Mouse (Mus musculus) E14TG2a.4 (cell line): ENCODE measurements around the gene Olfr1085.
"Not testable (repeated sequence)": the region's sequence is repeated elsewhere in the genome, so short reads cannot be mapped to it uniquely, and the experiment has no call there.

Experiments
- H3K27me3 ChIP-seq: 2 replicates; pipeline ENCODE4 v1.6.1; 2014; ENCODE audit warnings: low read length, control low read depth; ENCODE audit not compliant: insufficient read depth
- H3K36me3 ChIP-seq: 2 replicates; pipeline ENCODE4 v1.6.1; 2014; ENCODE audit warnings: low read length, control low read depth; ENCODE audit not compliant: insufficient read depth
- H3K4me1 ChIP-seq: replicated peaks from 2 replicates; pipeline ENCODE4 v1.6.1; 2014; ENCODE audit warnings: low read depth, low read length, control low read depth
- H3K4me3 ChIP-seq: replicated peaks from 2 replicates; pipeline ENCODE4 v1.5.1; 2014; ENCODE audit warnings: mild to moderate bottlenecking, low read length
- H3K9me3 ChIP-seq: 2 replicates; pipeline ENCODE4 v1.6.1; 2014; ENCODE audit warnings: low read length, control low read depth
- CTCF ChIP-seq: conservative IDR thresholded peaks from 2 replicates; pipeline ENCODE4 v1.5.1; 2014; ENCODE audit warnings: low read length
- NANOG ChIP-seq: IDR thresholded peaks from 2 replicates; pipeline ENCODE4 v1.6.1; 2014; ENCODE audit warnings: borderline replicate concordance, low read length, mixed read lengths
- POU5F1 ChIP-seq: IDR thresholded peaks from 2 replicates; pipeline ENCODE4 v1.6.1; 2014; ENCODE audit warnings: low read length, borderline replicate concordance

Olfr1085 gene

GRCm38 (mm10) chr2:86661919-86662318 lies at the start of gene Olfr1085:
Gene Olfr1085, minus strand, starts transcription at chr2:86662019.
- H3K9me3 ChIP-seq: no peaks in the 10 kb centered on the region
- TF ChIP-seq POU5F1 (no peak), CTCF (no peak), NANOG (no peak)
- no peaks in the 10 kb centered on the region for H3K27me3 ChIP-seq
- H3K4me1 ChIP-seq: no peaks in the 10 kb centered on the region
- H3K4me3 ChIP-seq: no peak within 1 kb of the TSS
- no peaks in the 10 kb centered on the region for H3K36me3 ChIP-seq

DNA sequence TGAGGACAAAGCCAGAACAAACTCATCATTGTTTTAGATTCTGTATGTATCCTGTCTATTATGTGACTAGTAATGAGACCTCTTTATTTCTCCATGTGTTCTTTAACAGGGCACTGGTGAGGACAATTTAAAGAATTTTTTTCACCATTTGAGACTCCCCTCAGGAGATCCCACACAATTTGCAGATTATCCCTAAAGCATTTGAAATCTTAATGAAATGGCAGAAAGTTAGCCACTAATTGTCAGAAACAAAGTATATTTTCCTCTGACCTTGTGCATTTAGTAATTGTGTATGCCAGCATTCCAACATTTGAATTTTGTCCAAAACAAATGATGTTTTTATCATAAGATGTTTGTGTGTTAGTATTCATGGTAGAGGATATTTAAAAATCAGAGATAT lies 36.5 kb upstream of the Olfr1085 start, which contains the start of gene Olfr1087:
Gene Olfr1087, minus strand, starts transcription at position 101 of the 400 bp plus-strand sequence.
- no peak within 1 kb of the TSS for H3K4me3 ChIP-seq
- H3K27me3 ChIP-seq: no peaks in the 10 kb centered on the region
- no peaks in the 10 kb centered on the region for H3K9me3 ChIP-seq
- no peaks in the 10 kb centered on the region for H3K36me3 ChIP-seq
- TF ChIP-seq CTCF (no peak), NANOG (no peak), POU5F1 (no peak)
- no peaks in the 10 kb centered on the region for H3K4me1 ChIP-seq

- Histone ChIP-seq H3K4me3 (no peak within 1 kb of the TSS), H3K36me3 (no peaks in the 10 kb centered on the region), H3K4me1 (no peaks in the 10 kb centered on the region), H3K9me3 (no peaks in the 10 kb centered on the region), H3K27me3 (no peaks in the 10 kb centered on the region)
- TF ChIP-seq NANOG (no peak), CTCF (no peak), POU5F1 (no peak)
Measured at GRCm38 (mm10) chr2:86679992-86680391, 18.2 kb upstream of the Olfr1085 start, which contains the start of gene Olfr1086. Gene Olfr1086, minus strand, starts transcription at chr2:86680092.

- not testable (repeated sequence) for H3K36me3 ChIP-seq, H3K27me3 ChIP-seq, H3K4me1 ChIP-seq, H3K9me3 ChIP-seq, H3K4me3 ChIP-seq
Measured at GRCm38 (mm10) chr2:86639625-86640024, 22.2 kb downstream of the Olfr1085 start, which contains the start of gene Olfr1084. Gene Olfr1084, minus strand, starts transcription at chr2:86639725.
